Mouse (Mus musculus): ENCODE results near the gene Lat2.
A peak's percentile ranks its signal among the peaks of the same experiment; 100 is the strongest.

Lat2 gene

DNA sequence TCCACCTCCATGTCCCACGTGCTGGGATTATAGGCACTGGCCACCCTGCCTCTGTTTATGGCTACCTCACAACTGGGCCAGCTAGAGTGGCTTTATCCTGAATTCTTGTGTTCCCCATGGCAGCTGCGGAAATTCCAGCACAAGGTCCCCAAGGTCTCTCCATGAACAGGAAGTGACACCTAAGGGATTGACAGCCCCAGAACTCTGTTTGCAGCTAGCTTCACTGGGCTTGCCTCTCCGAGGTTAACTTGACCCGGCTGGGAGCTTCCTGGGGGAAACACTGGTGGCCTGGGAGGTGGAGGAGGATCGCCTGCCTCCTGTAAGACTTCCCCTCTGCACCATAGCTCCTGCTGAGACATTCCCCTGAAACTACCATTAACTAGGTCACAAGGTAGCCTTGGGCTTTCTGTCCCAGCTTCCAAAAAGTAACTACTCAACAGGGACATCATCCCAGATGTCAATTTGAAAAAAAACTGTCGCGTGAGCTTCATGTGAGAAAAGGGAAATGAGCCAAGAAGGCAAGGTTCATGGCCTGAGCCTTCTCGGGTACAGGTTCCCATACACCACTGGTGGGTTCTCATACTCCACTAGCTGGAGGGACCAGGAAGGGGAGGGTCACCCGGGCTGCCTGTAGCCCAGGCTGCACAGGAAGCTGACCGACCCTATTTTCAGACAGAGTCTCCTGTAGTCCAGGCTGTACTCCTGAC is 42.2 kb downstream of the Lat2 start:
- no peak for DNase-seq (ENCODE audit: extremely low read depth, low read depth, low spot score)

GRCm38 (mm10) chr5:134571730-134572507 is 42.9 kb downstream of the Lat2 start:
- DNase-seq (ENCODE audit: extremely low read depth, low read depth, low spot score), result no peak

DNA sequence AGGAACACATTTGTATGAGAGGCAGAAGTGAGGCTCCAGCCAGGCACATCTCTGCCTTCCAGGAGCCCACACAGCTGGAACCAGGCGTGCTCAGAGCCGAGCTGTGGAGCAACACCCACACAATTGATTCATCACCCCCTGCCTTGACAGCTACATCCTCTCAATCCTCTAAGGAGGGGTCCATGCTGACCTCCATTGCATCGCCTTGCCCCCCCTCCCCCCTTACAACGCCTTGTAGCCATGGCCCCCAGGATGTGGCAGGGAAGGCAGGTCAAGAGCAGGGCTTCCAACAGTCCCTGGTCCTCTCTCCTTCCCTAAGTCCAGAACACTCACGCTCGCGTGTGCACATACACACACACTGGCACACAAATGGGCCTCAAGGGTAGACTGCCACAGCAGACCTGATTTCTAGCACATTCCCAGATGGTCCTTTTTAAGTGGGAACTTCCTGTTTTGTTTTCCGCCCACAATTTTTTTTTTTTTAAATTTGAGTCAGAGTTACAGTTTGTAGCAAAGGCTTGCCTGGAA is 45.8 kb downstream of the Lat2 start:
- no peak for DNase-seq (ENCODE audit: extremely low read depth, low read depth, low spot score)

DNA sequence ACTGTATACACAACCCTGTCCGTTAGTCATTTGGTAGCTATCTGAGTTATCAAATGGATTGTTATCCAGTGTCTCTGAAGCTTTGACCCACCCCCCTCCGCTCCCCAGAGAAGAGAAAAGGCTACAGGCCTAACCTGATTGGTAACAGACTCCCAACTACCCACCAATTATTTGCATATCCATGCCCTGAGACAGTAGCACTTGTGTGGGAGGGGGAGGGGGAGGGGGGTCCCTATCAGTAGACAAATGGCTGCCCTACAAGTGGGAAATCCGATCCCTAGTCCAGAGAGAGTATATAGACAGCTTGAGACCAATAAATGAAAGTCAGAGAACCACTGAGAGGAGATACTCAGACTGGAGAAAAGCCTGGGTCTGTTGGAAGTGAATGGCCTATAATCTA is 46.8 kb downstream of the Lat2 start:
- DNase-seq (ENCODE audit: extremely low read depth, low read depth, low spot score), result no peak

GRCm38 (mm10) chr5:134567445-134567844 is 47.4 kb downstream of the Lat2 start:
- DNase-seq (ENCODE audit: extremely low read depth, low read depth, low spot score), result no peak

DNA sequence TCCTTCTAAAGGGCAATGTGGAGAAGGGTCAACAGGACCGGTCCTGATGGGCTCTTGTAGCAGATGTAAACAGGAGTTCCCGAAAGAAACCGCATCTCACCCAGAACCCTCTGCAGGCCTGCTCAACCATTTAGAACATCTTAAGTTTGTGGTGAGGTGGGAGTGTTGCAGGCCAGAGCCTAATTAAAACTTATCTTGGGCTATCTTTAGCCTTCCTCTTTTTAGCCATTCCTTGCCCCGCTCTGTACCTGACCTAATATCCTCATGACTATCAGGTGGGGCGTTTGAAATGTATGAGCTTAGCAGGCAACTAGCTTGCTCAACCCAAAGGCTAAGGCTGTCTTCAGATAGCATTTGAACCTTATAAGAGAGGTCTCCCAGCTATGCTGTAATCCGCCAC is 49.1 kb downstream of the Lat2 start:
- no peak for DNase-seq (ENCODE audit: extremely low read depth, low read depth, low spot score)

- DNase-seq (ENCODE audit: extremely low read depth, low read depth, low spot score), result no peak
These were observed 50.6 kb downstream of the Lat2 start for GRCm38 (mm10) chr5:134564272-134564671.

- no peak for DNase-seq (ENCODE audit: extremely low read depth, low read depth, low spot score)
These were observed 54.2 kb downstream of the Lat2 start for GRCm38 (mm10) chr5:134560450-134561171.

GRCm38 (mm10) chr5:134560071-134560449 is 54.8 kb downstream of the Lat2 start, which contains the start of gene Syna:
Gene Syna (minus strand): TSS chr5:134560171.
- DNase-seq (ENCODE audit: extremely low read depth, low read depth, low spot score), result no peak

DNA sequence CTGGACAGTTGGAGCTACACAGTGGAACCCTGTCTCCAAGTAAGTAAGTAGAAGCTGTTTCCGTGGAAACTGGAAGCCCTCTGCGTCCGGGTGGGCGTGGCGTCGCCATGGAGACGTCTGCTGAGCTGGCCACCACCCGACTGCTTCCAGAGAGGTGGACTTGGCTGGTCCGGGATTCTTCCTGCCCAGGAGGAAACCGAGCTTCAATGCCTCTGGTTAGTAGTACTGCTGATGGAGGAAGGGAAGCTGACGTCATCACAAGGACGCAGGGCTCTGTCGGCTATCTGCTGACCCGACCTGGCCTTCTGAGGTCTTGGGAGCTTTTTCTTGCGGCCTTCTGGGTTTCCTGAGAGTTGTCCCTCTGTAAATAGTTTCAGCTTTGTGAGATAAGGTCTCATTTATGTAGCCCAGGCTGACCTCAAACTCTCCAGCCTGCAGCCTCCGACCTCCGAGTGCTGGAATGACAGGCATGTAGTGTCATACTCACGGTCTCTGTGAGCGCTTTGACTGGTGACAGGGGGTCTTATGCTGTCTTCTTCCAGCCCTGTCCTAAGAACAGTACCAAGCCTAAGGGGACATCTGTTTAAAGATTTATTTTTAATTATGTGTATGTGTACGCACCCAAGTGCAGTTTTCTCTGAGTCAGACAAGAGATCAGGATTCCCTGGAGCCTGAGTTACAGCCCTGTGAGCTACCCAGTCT is 59.2 kb downstream of the Lat2 start:
- no peak for DNase-seq (ENCODE audit: extremely low read depth, low read depth, low spot score)

DNA sequence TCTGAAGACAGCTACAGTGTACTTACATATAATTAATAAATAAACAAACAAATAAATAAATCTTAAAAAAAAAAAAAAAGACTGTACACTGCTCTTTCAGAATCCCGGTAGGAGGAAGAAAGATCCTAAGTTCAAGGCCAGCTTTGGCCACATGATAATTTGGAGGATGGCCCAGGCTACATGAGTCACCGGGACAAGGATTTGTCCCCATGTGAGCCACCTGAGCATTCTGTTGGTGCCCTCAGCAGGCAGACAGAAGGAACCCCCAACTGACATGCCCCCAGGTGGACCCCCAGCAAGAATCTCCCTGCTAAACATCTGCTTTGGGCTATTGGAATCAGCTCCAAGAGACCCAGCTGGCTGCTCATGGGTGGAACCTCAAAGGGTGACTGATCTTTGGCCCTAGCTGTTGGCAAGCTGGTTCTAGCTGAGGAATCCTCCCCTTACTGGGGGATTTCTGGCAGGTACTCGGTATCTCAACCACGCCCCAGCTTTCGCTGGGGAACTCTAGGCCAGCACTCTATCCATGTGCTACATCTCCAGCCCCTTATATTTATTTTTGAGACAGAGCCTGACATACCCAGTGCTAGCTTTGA is 60.8 kb downstream of the Lat2 start:
- no peak for DNase-seq (ENCODE audit: extremely low read depth, low read depth, low spot score)

GRCm38 (mm10) chr5:134552110-134552972 is 62.5 kb downstream of the Lat2 start, which contains the start of gene Clip2:
Gene Clip2 (minus strand): TSS chr5:134552434.
- peak; percentile 50 for DNase-seq (ENCODE audit: extremely low read depth, low read depth, low spot score)

GRCm38 (mm10) chr5:134551233-134552109 is 63.4 kb downstream of the Lat2 start:
- no peak for DNase-seq (ENCODE audit: extremely low read depth, low read depth, low spot score)

GRCm38 (mm10) chr5:134550836-134551232 is 64.0 kb downstream of the Lat2 start:
- DNase-seq (ENCODE audit: extremely low read depth, low read depth, low spot score), result no peak

Data from fat pad, adult 2 months (tissue).